ENCODE assay signal across 13 mouse cellular contexts in the genomic region with DNA sequence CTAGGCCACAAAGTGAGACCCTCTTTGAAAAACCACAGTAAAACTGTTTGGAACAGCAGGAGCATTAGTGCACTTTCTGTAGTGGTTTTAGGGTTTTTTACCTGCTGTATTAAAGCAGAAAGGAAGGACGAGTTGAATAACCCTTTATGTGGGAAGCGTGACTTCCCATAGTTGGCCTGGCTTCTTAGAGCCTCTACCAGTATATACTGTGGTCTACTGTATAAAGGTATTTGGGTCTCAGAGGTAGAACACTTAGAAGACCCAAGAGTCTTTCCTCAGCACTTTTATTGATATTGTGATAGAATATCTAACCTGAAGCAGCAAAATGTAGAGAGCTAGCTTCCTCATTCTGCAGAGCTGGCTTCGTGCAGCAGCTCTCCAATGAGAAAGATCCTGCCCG. TPM values are rescaled to one million over a fixed set of nuclear protein-coding genes. Genes with fewer than 3 reads are reported as not detected.
DNase-seq lines count a peak whose midpoint lies in the region; ATAC-seq and TF ChIP-seq lines count a peak whose summit lies in the region.
"Had no signal": no experiment of that assay in that cellular context is flagged by ENCODE, and none has a peak within 500 bp of the region (broad histone marks: within the 10 kb centered on the region; RNA-seq: fewer than 3 reads in every experiment).

No protein-coding gene starts in this region.

- no peaks in the 10 kb centered on the region for H3K27me3 ChIP-seq in heart, embryonic 12.5 days (replicated peaks)
- no peaks in the 10 kb centered on the region for H3K27me3 ChIP-seq in heart, embryonic 11.5 days (ENCODE audit: control insufficient read depth, insufficient read depth, low read length)
- H3K27me3 ChIP-seq in lung, postnatal 0 days (replicated peaks; ENCODE audit: insufficient read depth, low read length), result no peaks in the 10 kb centered on the region
- no peaks in the 10 kb centered on the region for H3K27me3 ChIP-seq in hindbrain, embryonic 13.5 days
- H3K27me3 ChIP-seq in neural tube, embryonic 13.5 days, result no peaks in the 10 kb centered on the region
- H3K27me3 ChIP-seq: limb, embryonic 12.5 days; megakaryocyte, embryonic 14.5 days; Patski had no signal

- no peak overlapping the region for H3K27ac ChIP-seq in heart, embryonic 12.5 days (ENCODE audit: poor library complexity, severe bottlenecking)
- H3K27ac ChIP-seq in heart, embryonic 11.5 days (ENCODE audit: low read depth, low read length), result no peak overlapping the region
- H3K27ac ChIP-seq in lung, postnatal 0 days (ENCODE audit: low read length), result peak overlapping the region; percentile 38; the same call in 1 of the 2 replicates
- peak overlapping the region; percentile 76 for H3K27ac ChIP-seq in hindbrain, embryonic 13.5 days
- H3K27ac ChIP-seq in neural tube, embryonic 13.5 days (replicated peaks), result peak overlapping the region; percentile 79
- H3K27ac ChIP-seq: limb, embryonic 12.5 days had no signal

- H3K36me3 ChIP-seq in heart, embryonic 12.5 days, result peaks cover 83% of the 10 kb centered on the region
- H3K36me3 ChIP-seq in heart, embryonic 11.5 days (ENCODE audit: control insufficient read depth, insufficient read depth, low read length), result peaks cover 76% of the 10 kb centered on the region
- peaks cover 65% of the 10 kb centered on the region for H3K36me3 ChIP-seq in lung, postnatal 0 days (ENCODE audit: insufficient read depth, low read length)
- peaks cover 84% of the 10 kb centered on the region for H3K36me3 ChIP-seq in hindbrain, embryonic 13.5 days
- peaks cover 86% of the 10 kb centered on the region for H3K36me3 ChIP-seq in neural tube, embryonic 13.5 days

- no peak for DNase-seq in lung, postnatal 0 days (ENCODE audit: low spot score)
- DNase-seq in lung, postnatal 4 days, result no peak
- no peak for DNase-seq in thymus, adult 18-20 months
- DNase-seq: right cerebral cortex, postnatal 25 days; thymus, postnatal 14 days had no signal

- ATAC-seq in heart, embryonic 12.5 days (ENCODE audit: insufficient number of reproducible peaks, low FRiP score), result no peak
- ATAC-seq in heart, embryonic 11.5 days (replicated peaks; ENCODE audit: insufficient number of reproducible peaks, low FRiP score, low TSS enrichment), result no peak
- ATAC-seq in lung, postnatal 0 days, result no peak
- ATAC-seq in hindbrain, embryonic 13.5 days (ENCODE audit: low FRiP score), result no peak
- ATAC-seq in neural tube, embryonic 13.5 days (ENCODE audit: low read depth), result no peak
- ATAC-seq: intestine, postnatal 0 days had no signal

- peaks cover 67% of the 10 kb centered on the region for H3K4me1 ChIP-seq in heart, embryonic 12.5 days (replicated peaks)
- H3K4me1 ChIP-seq in heart, embryonic 11.5 days (ENCODE audit: control insufficient read depth, insufficient read depth, low read length), result peaks cover 35% of the 10 kb centered on the region
- H3K4me1 ChIP-seq in lung, postnatal 0 days (ENCODE audit: insufficient read depth, low read depth, low read length), result peaks cover 8% of the 10 kb centered on the region
- peaks cover 67% of the 10 kb centered on the region for H3K4me1 ChIP-seq in hindbrain, embryonic 13.5 days (replicated peaks)
- H3K4me1 ChIP-seq in neural tube, embryonic 13.5 days (replicated peaks), result peaks cover 80% of the 10 kb centered on the region

- no peak for TF ChIP-seq EP300 in lung, postnatal 0 days (IDR thresholded peaks at IDR 0.05)

- WGBS in heart, embryonic 12.5 days, result 89% methylated on average over 4 of the region's 4 CpGs
- 88% methylated on average over 4 of the region's 4 CpGs for WGBS in heart, embryonic 11.5 days (ENCODE audit: insufficient replicate concordance)
- 68% methylated on average over 4 of the region's 4 CpGs for WGBS in lung, postnatal 0 days
- 74% methylated on average over 4 of the region's 4 CpGs for WGBS in hindbrain, embryonic 13.5 days
- WGBS in neural tube, embryonic 13.5 days, result 80% methylated on average over 4 of the region's 4 CpGs

- H3K4me2 ChIP-seq in heart, embryonic 12.5 days, result no peak overlapping the region
- H3K4me2 ChIP-seq in heart, embryonic 11.5 days, result no peak overlapping the region
- H3K4me2 ChIP-seq in lung, postnatal 0 days (replicated peaks; ENCODE audit: low read depth, low read length), result no peak overlapping the region
- H3K4me2 ChIP-seq in hindbrain, embryonic 13.5 days, result no peak overlapping the region
- no peak overlapping the region for H3K4me2 ChIP-seq in neural tube, embryonic 13.5 days
- H3K4me2 ChIP-seq: limb, embryonic 12.5 days had no signal

- no peaks in the 10 kb centered on the region for H3K9me3 ChIP-seq in heart, embryonic 12.5 days (replicated peaks)
- no peaks in the 10 kb centered on the region for H3K9me3 ChIP-seq in heart, embryonic 11.5 days (replicated peaks; ENCODE audit: control insufficient read depth, low read length)
- no peaks in the 10 kb centered on the region for H3K9me3 ChIP-seq in lung, postnatal 0 days (ENCODE audit: low read length)
- no peaks in the 10 kb centered on the region for H3K9me3 ChIP-seq in hindbrain, embryonic 13.5 days
- no peaks in the 10 kb centered on the region for H3K9me3 ChIP-seq in neural tube, embryonic 13.5 days
- H3K9me3 ChIP-seq: limb, embryonic 12.5 days; megakaryocyte, embryonic 14.5 days had no signal

- 0 out of 2 replicates have a peak overlapping the region, but pooled peaks have one; percentile 45 for H3K9ac ChIP-seq in heart, embryonic 12.5 days
- H3K9ac ChIP-seq in heart, embryonic 11.5 days (ENCODE audit: low read depth, low read length), result no peak overlapping the region
- no peak overlapping the region for H3K9ac ChIP-seq in lung, postnatal 0 days (replicated peaks; ENCODE audit: low read depth)
- peak overlapping the region; percentile 49; the same call in 1 of the 2 replicates for H3K9ac ChIP-seq in hindbrain, embryonic 13.5 days
- 0 out of 2 replicates have a peak overlapping the region, but pooled peaks have one; percentile 0 for H3K9ac ChIP-seq in neural tube, embryonic 13.5 days
- H3K9ac ChIP-seq: limb, embryonic 12.5 days had no signal

- no peak for TF ChIP-seq CTCF in lung, postnatal 0 days (IDR thresholded peaks at IDR 0.05)

- H3K4me3 ChIP-seq in heart, embryonic 12.5 days, result no peak overlapping the region
- H3K4me3 ChIP-seq in heart, embryonic 11.5 days (ENCODE audit: low read depth, low read length), result no peak overlapping the region
- no peak overlapping the region for H3K4me3 ChIP-seq in lung, postnatal 0 days (ENCODE audit: low read depth, low read length)
- no peak overlapping the region for H3K4me3 ChIP-seq in hindbrain, embryonic 13.5 days
- H3K4me3 ChIP-seq in neural tube, embryonic 13.5 days, result no peak overlapping the region
- H3K4me3 ChIP-seq: limb, embryonic 12.5 days; megakaryocyte, embryonic 14.5 days had no signal

RNA-seq across cellular contexts. Expression of gene Ech1, which starts 5.4 kb away (rescaled TPM):
- 137 and 142 TPM in 2 replicates for polyA plus RNA-seq in heart, embryonic 12.5 days (2016; fragmentation: Nextera tagmentation; extraction: Ambion mirVana)
- polyA plus RNA-seq in heart, embryonic 11.5 days (2014; fragmentation: Nextera tagmentation; extraction: Ambion mirVana), result 139 and 149 TPM in 2 replicates
- polyA plus RNA-seq in lung, postnatal 0 days (2015; fragmentation: Nextera tagmentation; extraction: Ambion mirVana), result 287 and 308 TPM in 2 replicates
- polyA plus RNA-seq in hindbrain, embryonic 13.5 days (2015; fragmentation: Nextera tagmentation; extraction: Ambion mirVana), result 81.8 and 87.5 TPM in 2 replicates
- polyA plus RNA-seq in neural tube, embryonic 13.5 days (2015; fragmentation: Nextera tagmentation; extraction: Ambion mirVana), result 88.7 and 98.1 TPM in 2 replicates

RNA-seq across cellular contexts. Expression of gene Hnrnpl, which starts 11.2 kb away (rescaled TPM):
- 218 and 232 TPM in 2 replicates for polyA plus RNA-seq in heart, embryonic 12.5 days (2016; fragmentation: Nextera tagmentation; extraction: Ambion mirVana)
- 210 and 212 TPM in 2 replicates for polyA plus RNA-seq in heart, embryonic 11.5 days (2014; fragmentation: Nextera tagmentation; extraction: Ambion mirVana)
- polyA plus RNA-seq in lung, postnatal 0 days (2015; fragmentation: Nextera tagmentation; extraction: Ambion mirVana), result 151 and 154 TPM in 2 replicates
- 200 and 202 TPM in 2 replicates for polyA plus RNA-seq in hindbrain, embryonic 13.5 days (2015; fragmentation: Nextera tagmentation; extraction: Ambion mirVana)
- 214 and 237 TPM in 2 replicates for polyA plus RNA-seq in neural tube, embryonic 13.5 days (2015; fragmentation: Nextera tagmentation; extraction: Ambion mirVana)

RNA-seq across cellular contexts. Expression of gene Lgals4, which starts 14.1 kb away (rescaled TPM):
- polyA plus RNA-seq in heart, embryonic 12.5 days (2016; fragmentation: Nextera tagmentation; extraction: Ambion mirVana), result 4.2 and 4.4 TPM in 2 replicates
- polyA plus RNA-seq in heart, embryonic 11.5 days (2014; fragmentation: Nextera tagmentation; extraction: Ambion mirVana), result 2.2 and 3.9 TPM in 2 replicates
- polyA plus RNA-seq in lung, postnatal 0 days (2015; fragmentation: Nextera tagmentation; extraction: Ambion mirVana), result 14.9 and 15.6 TPM in 2 replicates
- 5.6 and 6.3 TPM in 2 replicates for polyA plus RNA-seq in hindbrain, embryonic 13.5 days (2015; fragmentation: Nextera tagmentation; extraction: Ambion mirVana)
- polyA plus RNA-seq in neural tube, embryonic 13.5 days (2015; fragmentation: Nextera tagmentation; extraction: Ambion mirVana), result 5.0 and 6.2 TPM in 2 replicates

RNA-seq across cellular contexts. Expression of gene Rinl, which starts 30.8 kb away (rescaled TPM):
- polyA plus RNA-seq in heart, embryonic 12.5 days (2016; fragmentation: Nextera tagmentation; extraction: Ambion mirVana), result 2.7 and 2.8 TPM in 2 replicates
- 2.4 and 2.5 TPM in 2 replicates for polyA plus RNA-seq in heart, embryonic 11.5 days (2014; fragmentation: Nextera tagmentation; extraction: Ambion mirVana)
- 10.2 and 12.9 TPM in 2 replicates for polyA plus RNA-seq in lung, postnatal 0 days (2015; fragmentation: Nextera tagmentation; extraction: Ambion mirVana)
- 2.7 and 2.8 TPM in 2 replicates for polyA plus RNA-seq in hindbrain, embryonic 13.5 days (2015; fragmentation: Nextera tagmentation; extraction: Ambion mirVana)
- polyA plus RNA-seq in neural tube, embryonic 13.5 days (2015; fragmentation: Nextera tagmentation; extraction: Ambion mirVana), result 1.7 and 2.6 TPM in 2 replicates

RNA-seq across cellular contexts. Expression of gene Lgals7, which starts 44.1 kb away (rescaled TPM):
- polyA plus RNA-seq in heart, embryonic 12.5 days (2016; fragmentation: Nextera tagmentation; extraction: Ambion mirVana), result 1.1 and 1.3 TPM in 2 replicates
- polyA plus RNA-seq in heart, embryonic 11.5 days (2014; fragmentation: Nextera tagmentation; extraction: Ambion mirVana), result 0.82 and 1.0 TPM in 2 replicates
- polyA plus RNA-seq in lung, postnatal 0 days (2015; fragmentation: Nextera tagmentation; extraction: Ambion mirVana), result 2.2 and 3.0 TPM in 2 replicates
- 6.4 and 7.4 TPM in 2 replicates for polyA plus RNA-seq in hindbrain, embryonic 13.5 days (2015; fragmentation: Nextera tagmentation; extraction: Ambion mirVana)
- 4.5 and 6.1 TPM in 2 replicates for polyA plus RNA-seq in neural tube, embryonic 13.5 days (2015; fragmentation: Nextera tagmentation; extraction: Ambion mirVana)

Comparison
In these comparisons a context has a peak if more than half of its experiments do, and no peak if none do; other contexts are left out.
1. H3K9ac ChIP-seq: peak in heart, embryonic 12.5 days (single experiment), hindbrain, embryonic 13.5 days (single experiment) and neural tube, embryonic 13.5 days (single experiment); none in heart, embryonic 11.5 days (single experiment) and lung, postnatal 0 days (single experiment).
2. H3K27ac ChIP-seq: peak in lung, postnatal 0 days (single experiment), hindbrain, embryonic 13.5 days (single experiment) and neural tube, embryonic 13.5 days (single experiment); none in heart, embryonic 12.5 days (single experiment) and heart, embryonic 11.5 days (single experiment).